Mouse (Mus musculus): ENCODE measurements around the gene Atxn7l1. TPM values are rescaled to one million over a fixed set of nuclear protein-coding genes. Genes with fewer than 3 reads are reported as not detected.

Atxn7l1 gene
- total RNA-seq, 4 experiments from 2014 or later = 20.2 to 22.4 (median 20.7) TPM

- peak; percentile 46 for DNase-seq (ENCODE audit: low spot score)
Measured at GRCm38 (mm10) chr12:33360729-33361128, 213.2 kb downstream of the Atxn7l1 start.

- no peak for DNase-seq (ENCODE audit: low spot score)
Measured at GRCm38 (mm10) chr12:33364511-33364910, 217.0 kb downstream of the Atxn7l1 start.

GRCm38 (mm10) chr12:33365133-33365532 lies 217.6 kb downstream of the Atxn7l1 start:
- no peak for DNase-seq (ENCODE audit: low spot score)

DNA sequence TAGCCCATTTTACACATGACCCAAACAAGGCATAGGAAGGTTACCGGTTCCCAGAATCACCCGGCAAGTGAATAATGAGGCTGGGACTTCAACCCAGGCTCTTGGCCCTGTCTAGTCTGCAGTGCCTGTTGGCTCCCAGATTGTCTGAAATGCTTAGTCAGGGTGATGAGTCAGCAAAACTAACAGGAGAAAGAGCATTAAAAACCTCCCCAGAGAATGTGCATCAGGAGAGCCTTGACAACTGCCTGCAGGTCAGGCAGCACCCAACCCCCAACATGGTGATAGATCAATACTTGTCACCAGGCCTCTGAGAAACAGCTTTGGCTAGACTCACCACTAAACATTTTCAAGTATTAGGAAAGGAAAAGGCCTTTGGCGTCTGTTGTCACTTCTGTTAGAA lies 222.1 kb downstream of the Atxn7l1 start:
- DNase-seq (ENCODE audit: low spot score) = no peak

DNA sequence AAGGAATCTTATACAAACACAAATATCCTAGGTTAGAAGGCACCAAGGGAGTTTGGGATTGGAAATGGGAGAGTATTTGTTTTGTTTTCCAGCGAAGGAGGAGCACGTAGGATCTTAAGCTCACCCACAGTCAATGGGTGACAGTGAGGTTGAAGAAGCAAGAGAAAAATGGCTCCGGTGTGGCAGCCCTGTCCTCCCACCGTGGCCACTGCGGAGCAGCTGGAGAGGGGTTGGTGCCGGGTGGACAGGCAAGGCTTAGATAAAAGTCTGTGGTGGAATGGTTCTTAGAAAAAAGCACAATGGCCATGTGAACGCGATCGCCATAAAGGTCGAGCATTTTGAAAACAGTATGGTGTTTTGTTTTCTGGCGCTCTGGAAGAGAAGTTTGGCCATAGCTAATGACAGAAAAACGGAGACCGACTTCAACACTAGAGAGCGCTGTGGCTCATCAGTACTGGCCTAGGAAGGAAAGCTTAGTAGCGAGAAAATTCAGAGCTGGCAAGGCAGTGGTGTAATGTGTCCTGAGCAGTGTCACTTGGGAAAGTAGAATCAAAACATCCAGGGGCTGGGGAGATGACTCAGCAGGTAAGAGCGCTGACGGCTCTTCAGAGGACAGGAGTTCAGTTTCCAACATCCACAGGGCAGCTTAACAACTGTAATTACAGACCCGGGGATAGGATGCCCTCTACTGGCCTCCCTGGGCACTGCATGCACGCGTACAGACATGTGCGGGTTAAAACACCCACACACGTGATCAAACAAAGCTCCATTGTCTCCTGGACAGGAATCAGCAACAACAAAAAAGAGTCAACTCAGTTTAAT lies 232.3 kb downstream of the Atxn7l1 start:
- DNase-seq (ENCODE audit: low spot score) = peak; percentile 55

DNA sequence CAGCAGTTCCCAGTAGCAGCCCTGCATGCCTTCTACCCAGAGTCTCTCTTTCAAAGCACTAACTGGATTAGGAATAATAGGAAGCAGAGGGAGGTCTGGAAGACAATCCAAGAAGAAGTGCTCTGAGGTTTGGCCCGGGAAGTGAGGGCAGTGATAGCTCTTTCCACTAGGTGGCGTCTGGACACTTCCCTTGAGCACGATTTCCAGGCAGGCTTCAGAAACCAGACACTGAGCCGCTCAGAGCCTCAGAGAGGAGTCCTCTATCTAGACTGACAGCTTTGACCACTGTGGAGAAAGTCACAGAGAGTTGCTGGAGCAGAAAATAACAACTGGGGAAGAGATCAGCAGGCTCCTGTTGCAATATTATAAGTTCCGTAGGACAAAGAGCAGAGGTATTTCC lies 241.3 kb downstream of the Atxn7l1 start:
- DNase-seq (ENCODE audit: low spot score) = peak; percentile 59

DNA sequence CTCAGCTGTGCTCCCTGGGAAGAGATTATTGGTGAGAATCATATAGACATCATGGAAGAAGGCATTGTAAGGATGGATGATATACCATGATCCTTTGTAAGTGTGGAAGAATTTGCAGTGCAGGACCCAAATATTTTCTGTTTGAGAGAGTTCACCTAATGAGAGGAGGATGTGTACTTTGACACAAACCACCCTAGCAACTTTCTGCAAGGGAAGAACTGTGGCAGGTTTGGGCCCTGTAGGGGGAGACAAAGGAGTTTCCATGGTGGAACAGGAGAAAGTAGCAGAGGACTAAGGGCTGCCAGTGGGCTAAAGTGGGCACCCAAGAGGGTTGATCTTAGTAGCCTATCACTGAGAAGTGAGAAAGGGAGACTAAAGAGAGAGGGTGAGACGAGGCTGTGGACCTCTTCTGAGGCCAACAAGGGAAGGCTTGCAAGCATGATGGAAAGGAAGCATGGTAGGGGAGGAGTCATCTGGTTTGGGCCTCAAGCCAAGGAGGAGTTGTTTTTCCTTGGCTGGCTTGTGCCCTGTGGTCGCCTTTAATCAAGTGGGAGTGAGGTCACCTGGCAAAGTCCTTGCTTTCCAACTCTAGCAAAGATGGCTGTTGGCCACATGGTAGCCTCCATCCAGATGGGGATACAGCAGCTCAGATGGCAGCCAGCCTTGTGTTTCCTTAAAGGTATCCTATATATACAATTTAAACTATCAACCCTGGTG lies 243.5 kb downstream of the Atxn7l1 start:
- DNase-seq (ENCODE audit: low spot score) = no peak

DNA sequence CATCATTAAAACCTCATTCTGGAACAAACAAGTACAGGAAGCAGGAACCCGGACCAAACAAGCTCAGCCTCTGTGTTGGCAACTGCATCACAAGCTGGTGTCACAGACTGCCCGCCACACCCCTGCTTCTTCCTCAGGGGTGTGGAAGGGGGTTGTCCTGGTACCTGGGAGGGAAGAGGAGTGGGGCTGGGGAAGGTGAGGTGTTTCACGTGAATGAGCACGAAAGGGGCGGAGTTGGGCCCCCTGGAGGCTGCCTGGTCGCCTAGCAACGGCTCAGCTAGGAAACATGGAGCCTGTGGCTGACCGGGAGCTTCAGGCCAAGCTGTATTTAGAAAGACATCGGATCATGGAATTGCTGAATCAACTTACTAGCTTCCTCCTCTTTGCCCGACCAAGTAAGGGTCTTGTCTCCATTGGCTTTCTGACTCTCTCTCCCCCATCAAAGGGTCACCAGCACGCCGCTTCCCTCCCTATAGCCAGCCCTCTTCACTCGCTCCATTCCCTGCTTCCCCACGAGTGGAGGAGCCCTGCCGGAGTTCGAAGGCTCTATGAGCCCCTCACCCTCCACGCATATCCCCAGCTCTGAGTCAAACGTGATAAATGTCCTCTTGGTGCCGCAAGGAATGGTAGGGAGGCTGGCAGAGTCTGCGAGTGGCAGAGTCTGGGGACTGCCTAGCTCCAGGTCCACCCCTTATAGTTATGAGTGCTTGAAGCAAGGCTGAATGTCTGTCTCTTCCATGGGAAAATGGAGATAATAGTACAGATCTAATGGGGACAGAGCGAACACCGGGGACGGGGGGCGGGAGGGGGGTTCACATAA lies 247.5 kb downstream of the Atxn7l1 start, which contains the start of gene Efcab10:
Gene Efcab10, plus strand, starts transcription at position 51 of the 820 bp plus-strand sequence.
- DNase-seq (ENCODE audit: low spot score) = no peak

GRCm38 (mm10) chr12:33403265-33403693 lies 255.8 kb downstream of the Atxn7l1 start:
- no peak for DNase-seq (ENCODE audit: low spot score)

GRCm38 (mm10) chr12:33404996-33405395 lies 257.5 kb downstream of the Atxn7l1 start:
- DNase-seq (ENCODE audit: low spot score) = no peak

GRCm38 (mm10) chr12:33405398-33406026 lies 258.0 kb downstream of the Atxn7l1 start:
- no peak for DNase-seq (ENCODE audit: low spot score)

- DNase-seq (ENCODE audit: low spot score) = no peak
Measured at GRCm38 (mm10) chr12:33411580-33412151, 264.2 kb downstream of the Atxn7l1 start.

Other genes with a start within 250 kb of the Atxn7l1 start
- 10 to 100 TPM; 77.2 to 85.1 (median 80.7) TPM for gene Sypl, start 193.8 kb upstream of the Atxn7l1 start, total RNA-seq (2022)
- 1 to 10 TPM in 1 of 4 experiments, under 1 TPM in 2, not detected in 1; 0.13 to 1.9 (median 0.37) TPM for gene Cdhr3, start 54.8 kb upstream of the Atxn7l1 start, total RNA-seq (2022)
- not detected for gene Efcab10, start 247.2 kb downstream of the Atxn7l1 start, total RNA-seq (2022)